Mouse (Mus musculus) thymus, postnatal 36 days (tissue): ENCODE data around the gene Tas2r144.

Experiments
- DNase-seq, 2 experiments: peaks; one replicate each; pipeline ENCODE4 v3.0.0; 2022; ENCODE audit warnings: mixed read lengths in 2 of 2

Tas2r144 gene

GRCm38 (mm10) chr6:42215028-42215427 is at the start of gene Tas2r144:
TSS of gene Tas2r144 (plus strand) at chr6:42215328.
- DNase-seq = no peak

- no peak for DNase-seq
These were observed 32.7 kb upstream of the Tas2r144 start for GRCm38 (mm10) chr6:42182462-42182861.

GRCm38 (mm10) chr6:42186230-42186629 is 28.9 kb upstream of the Tas2r144 start:
- DNase-seq = peak; percentile 11 to 12

GRCm38 (mm10) chr6:42197710-42198109 is 17.4 kb upstream of the Tas2r144 start:
- no peak for DNase-seq

- no peak for DNase-seq
These were observed 15.6 kb upstream of the Tas2r144 start for GRCm38 (mm10) chr6:42199498-42199897.

GRCm38 (mm10) chr6:42222286-42222685 is 7.2 kb downstream of the Tas2r144 start:
- no peak for DNase-seq

GRCm38 (mm10) chr6:42225046-42225445 is 9.9 kb downstream of the Tas2r144 start:
- no peak for DNase-seq

GRCm38 (mm10) chr6:42227240-42228101 is 12.3 kb downstream of the Tas2r144 start:
- DNase-seq = peak; percentile 43 to 54

- no peak for DNase-seq
These were observed 14.5 kb downstream of the Tas2r144 start for GRCm38 (mm10) chr6:42229610-42230009.

GRCm38 (mm10) chr6:42231191-42231590 is 16.1 kb downstream of the Tas2r144 start:
- no peak for DNase-seq

- DNase-seq = no peak
These were observed 22.2 kb downstream of the Tas2r144 start for GRCm38 (mm10) chr6:42237276-42237805.

GRCm38 (mm10) chr6:42241311-42242045 is 26.4 kb downstream of the Tas2r144 start:
- DNase-seq = no peak

GRCm38 (mm10) chr6:42245711-42246353 is 30.7 kb downstream of the Tas2r144 start, which contains the start of gene Gstk1:
TSS of gene Gstk1 (plus strand) at chr6:42245935.
- peak; percentile 84 to 89 for DNase-seq

GRCm38 (mm10) chr6:42247173-42247572 is 32.0 kb downstream of the Tas2r144 start:
- DNase-seq = peak in 1 of 2 experiments; percentile 40

GRCm38 (mm10) chr6:42247981-42248380 is 32.9 kb downstream of the Tas2r144 start:
- DNase-seq = no peak

- DNase-seq = no peak
These were observed 36.7 kb downstream of the Tas2r144 start for GRCm38 (mm10) chr6:42251791-42252190.

- no peak for DNase-seq
These were observed 38.0 kb downstream of the Tas2r144 start for GRCm38 (mm10) chr6:42253103-42253502.

GRCm38 (mm10) chr6:42257303-42257863 is 42.3 kb downstream of the Tas2r144 start:
- DNase-seq = peak; percentile 73 to 75

GRCm38 (mm10) chr6:42260430-42260829 is 45.3 kb downstream of the Tas2r144 start:
- DNase-seq = no peak

- DNase-seq = no peak
These were observed 46.5 kb downstream of the Tas2r144 start, which contains the start of gene Tmem139 for GRCm38 (mm10) chr6:42261524-42262170. TSS of gene Tmem139 (plus strand) at chr6:42261970.

- DNase-seq = peak; percentile 98
These were observed 49.6 kb downstream of the Tas2r144 start, which contains the start of gene Casp2 for GRCm38 (mm10) chr6:42264626-42265312. TSS of gene Casp2 (plus strand) at chr6:42264985.
